Mouse (Mus musculus) heart, embryonic 11.5 days (tissue): Measurements from ENCODE around the gene Hectd3. TPM values are rescaled to one million over a fixed set of nuclear protein-coding genes. Genes with fewer than 3 reads are reported as not detected.

Experiments used
- polyA plus RNA-seq: library from polyadenylated mRNA; unstranded; fragments of >200 nt; fragmentation: Nextera tagmentation; extraction: Ambion mirVana; gene quantifications from 2 replicates; pipeline ENCODE4 v1.2.1, GENCODE M21; 2014

The Hectd3 gene
- polyA plus RNA-seq, 1 experiment from 2014 or later, result 4.3 TPM

Other genes with a start within 250 kb of the Hectd3 start
- gene Toe1, start 187.7 kb upstream of the Hectd3 start, polyA plus RNA-seq, result 21.5 and 25.1 TPM in 2 replicates
- 10.9 and 12.0 TPM in 2 replicates for gene Mutyh, start 187.6 kb upstream of the Hectd3 start, polyA plus RNA-seq
- gene Hpdl, start 173.6 kb upstream of the Hectd3 start, polyA plus RNA-seq, result 0.84 and 1.1 TPM in 2 replicates
- 0.86 and 1.2 TPM in 2 replicates for gene Zswim5, start 117.9 kb upstream of the Hectd3 start, polyA plus RNA-seq
- gene Urod, start 904 bp upstream of the Hectd3 start, polyA plus RNA-seq, result 123 and 140 TPM in 2 replicates
- 34.1 and 36.9 TPM in 2 replicates for gene Eif2b3, start 24.1 kb downstream of the Hectd3 start, polyA plus RNA-seq
- gene Ptch2, start 100.8 kb downstream of the Hectd3 start, polyA plus RNA-seq, result 2.2 and 2.4 TPM in 2 replicates
- 2.2 and 4.0 TPM in 2 replicates for gene Btbd19, start 130.4 kb downstream of the Hectd3 start, polyA plus RNA-seq
- gene Tctex1d4, start 131.5 kb downstream of the Hectd3 start, polyA plus RNA-seq, result not detected in 2 replicates
- gene Plk3, start 138.6 kb downstream of the Hectd3 start, polyA plus RNA-seq, result 0.99 and 1.3 TPM in 2 replicates
- gene Rps8, start 160.9 kb downstream of the Hectd3 start, polyA plus RNA-seq, result 764 and 894 TPM in 2 replicates
- 45.5 and 47.8 TPM in 2 replicates for gene Kif2c, start 187.3 kb downstream of the Hectd3 start, polyA plus RNA-seq